Mouse (Mus musculus) lung, postnatal 0 days (tissue): ENCODE results near the gene Rassf8. TPM values are rescaled to one million over a fixed set of nuclear protein-coding genes. Genes with fewer than 3 reads are reported as not detected.

Experiments used
- ATAC-seq: fragments of 200-750 bp; cut with Nextera tagmentation; 2 replicates; pipeline ENCODE4 v1.8.0; 2017; ENCODE audit warnings: moderate library complexity
- DNase-seq: peaks from one replicate; pipeline ENCODE4 v3.0.0-alpha.2; 2016; ENCODE audit warnings: low spot score
- H3K27ac ChIP-seq: fragments of 300-500 bp; sonication (generic); 2 replicates; pipeline ENCODE4 v1.5.1; 2014; ENCODE audit warnings: antibody characterized with exemption, mild to moderate bottlenecking, low read length, mixed read lengths
- H3K27me3 ChIP-seq: fragments of 300-500 bp; sonication (generic); replicated peaks from 2 replicates; pipeline ENCODE4 v1.6.1; 2014; ENCODE audit warnings: low read length, mixed read lengths; ENCODE audit not compliant: insufficient read depth
- H3K36me3 ChIP-seq: fragments of 300-500 bp; sonication (generic); 2 replicates; pipeline ENCODE4 v1.6.1; 2014; ENCODE audit warnings: low read length, mixed read lengths; ENCODE audit not compliant: insufficient read depth
- H3K4me1 ChIP-seq: fragments of 300-500 bp; sonication (generic); 2 replicates; pipeline ENCODE4 v1.6.1; 2014; ENCODE audit warnings: antibody characterized with exemption, low read depth, low read length, mixed read lengths; ENCODE audit not compliant: insufficient read depth
- H3K4me2 ChIP-seq: fragments of 300-500 bp; sonication (generic); replicated peaks from 2 replicates; pipeline ENCODE4 v1.6.1; 2014; ENCODE audit warnings: low read depth, mild to moderate bottlenecking, low read length, moderate library complexity, mixed read lengths
- H3K4me3 ChIP-seq: fragments of 300-500 bp; sonication (generic); 2 replicates; pipeline ENCODE4 v1.5.1; 2014; ENCODE audit warnings: low read depth, low read length
- H3K9ac ChIP-seq: fragments of 300-500 bp; sonication (generic); replicated peaks from 2 replicates; pipeline ENCODE4 v1.6.1; 2014; ENCODE audit warnings: low read depth, mild to moderate bottlenecking
- H3K9me3 ChIP-seq: fragments of 300-500 bp; sonication (generic); 2 replicates; pipeline ENCODE4 v1.6.1; 2016; ENCODE audit warnings: low read length, mixed read lengths
- CTCF ChIP-seq: IDR thresholded peaks from 2 replicates; pipeline ENCODE4 v1.5.1; 2016; ENCODE audit warnings: antibody characterized with exemption, mild to moderate bottlenecking
- EP300 ChIP-seq: IDR thresholded peaks from 2 replicates; pipeline ENCODE4 v1.6.1; 2016; ENCODE audit warnings: antibody characterized with exemption, mild to moderate bottlenecking, control low read depth
- WGBS: fragments of 180-500 bp; shearing (Covaris S2); extraction: QIAGEN DNeasy Blood & Tissue Kit; methylation state at CpG from one replicate; pipeline ENCODE4 v1.1.7; 2014; 5-methylcytosine and 5-hydroxymethylcytosine counted together
- polyA plus RNA-seq: library from polyadenylated mRNA; unstranded; fragments of >200 nt; fragmentation: Nextera tagmentation; extraction: Ambion mirVana; gene quantifications from 2 replicates; pipeline ENCODE4 v1.2.1, GENCODE M21; 2015

Gene Rassf8
- polyA plus RNA-seq, 1 experiment from 2014 or later, result 15.1 TPM

GRCm38 (mm10) chr6:145780180-145780802 is 33.7 kb downstream of the Rassf8 start:
- Histone ChIP-seq H3K4me2 (no peak overlapping the region), H3K4me1 (peaks cover 5% of the 10 kb centered on the region; the same call in 1 of the 2 replicates), H3K9ac (no peak overlapping the region), H3K36me3 (no peaks in the 10 kb centered on the region), H3K27ac (no peak overlapping the region), H3K27me3 (no peaks in the 10 kb centered on the region), H3K4me3 (no peak overlapping the region), H3K9me3 (no peaks in the 10 kb centered on the region)
- DNase-seq (peak; percentile 51), ATAC-seq (peak; percentile 14; the same call in 1 of the 2 replicates)
- 46% methylated on average over 8 of the region's 8 CpGs for WGBS
- TF ChIP-seq EP300 (no peak), CTCF (no peak)

- WGBS, result 82% methylated on average over 9 of the region's 9 CpGs
- H3K4me1 ChIP-seq, result peaks cover 5% of the 10 kb centered on the region; the same call in 1 of the 2 replicates
- H3K9me3 ChIP-seq, result no peaks in the 10 kb centered on the region
Measured at GRCm38 (mm10) chr6:145781256-145781655, 34.7 kb downstream of the Rassf8 start.

GRCm38 (mm10) chr6:145781966-145782365 is 35.4 kb downstream of the Rassf8 start:
- no peaks in the 10 kb centered on the region for H3K27me3 ChIP-seq
- DNase-seq (no peak), ATAC-seq (no peak)
- no peak overlapping the region for H3K27ac ChIP-seq
- no peaks in the 10 kb centered on the region for H3K36me3 ChIP-seq
- no peak overlapping the region for H3K9ac ChIP-seq
- TF ChIP-seq EP300 (no peak), CTCF (no peak)
- H3K4me3 ChIP-seq, result no peak overlapping the region
- 83% methylated on average over 2 of the region's 2 CpGs for WGBS
- H3K9me3 ChIP-seq, result no peaks in the 10 kb centered on the region
- H3K4me1 ChIP-seq, result peaks cover 5% of the 10 kb centered on the region; the same call in 1 of the 2 replicates
- no peak overlapping the region for H3K4me2 ChIP-seq

More at GRCm38 (mm10) chr6:145781256-145781655, 34.7 kb downstream of the Rassf8 start:
- H3K9ac ChIP-seq, result no peak overlapping the region
- H3K4me3 ChIP-seq, result no peak overlapping the region
- no peaks in the 10 kb centered on the region for H3K27me3 ChIP-seq
- H3K4me2 ChIP-seq, result no peak overlapping the region
- no peaks in the 10 kb centered on the region for H3K36me3 ChIP-seq
- DNase-seq (no peak), ATAC-seq (no peak)
- H3K27ac ChIP-seq, result no peak overlapping the region
- TF ChIP-seq EP300 (no peak), CTCF (no peak)

GRCm38 (mm10) chr6:145787311-145787710 is 40.8 kb downstream of the Rassf8 start:
- no peak overlapping the region for H3K9ac ChIP-seq
- H3K4me3 ChIP-seq, result no peak overlapping the region
- ATAC-seq (no peak), DNase-seq (no peak)
- no peaks in the 10 kb centered on the region for H3K27me3 ChIP-seq
- WGBS, result 60% methylated on average over 2 of the region's 2 CpGs
- no peak overlapping the region for H3K4me2 ChIP-seq
- H3K36me3 ChIP-seq, result no peaks in the 10 kb centered on the region
- peaks cover under 1% of the 10 kb centered on the region; the same call in 1 of the 2 replicates for H3K4me1 ChIP-seq
- H3K27ac ChIP-seq, result no peak overlapping the region
- no peaks in the 10 kb centered on the region for H3K9me3 ChIP-seq
- TF ChIP-seq EP300 (no peak), CTCF (no peak)

GRCm38 (mm10) chr6:145789738-145790137 is 43.2 kb downstream of the Rassf8 start:
- 88% methylated on average over 4 of the region's 4 CpGs for WGBS
- Histone ChIP-seq H3K27ac (no peak overlapping the region), H3K36me3 (no peaks in the 10 kb centered on the region), H3K4me1 (peaks cover 7% of the 10 kb centered on the region; the same call in 1 of the 2 replicates), H3K4me3 (no peak overlapping the region), H3K9ac (no peak overlapping the region), H3K9me3 (no peaks in the 10 kb centered on the region), H3K27me3 (no peaks in the 10 kb centered on the region), H3K4me2 (no peak overlapping the region)
- TF ChIP-seq CTCF (no peak), EP300 (no peak)
- ATAC-seq (no peak), DNase-seq (no peak)

GRCm38 (mm10) chr6:145792373-145792772 is 45.8 kb downstream of the Rassf8 start:
- Histone ChIP-seq H3K27me3 (no peaks in the 10 kb centered on the region), H3K4me2 (no peak overlapping the region), H3K27ac (peak overlapping the region; percentile 78), H3K9me3 (no peaks in the 10 kb centered on the region), H3K4me3 (no peak overlapping the region), H3K9ac (no peak overlapping the region), H3K36me3 (no peaks in the 10 kb centered on the region), H3K4me1 (peaks cover 7% of the 10 kb centered on the region; the same call in 1 of the 2 replicates)
- DNase-seq, result no peak
- TF ChIP-seq EP300, result no peak
- TF ChIP-seq CTCF, result no peak
- no peak for ATAC-seq
- 40% methylated on average over 7 of the region's 7 CpGs for WGBS
